Mouse (Mus musculus) adrenal gland, postnatal 0 days (tissue): ENCODE measurements around the gene Utp15. TPM values are rescaled to one million over a fixed set of nuclear protein-coding genes. Genes with fewer than 3 reads are reported as not detected.

Experiments used
- polyA plus RNA-seq: library from polyadenylated mRNA; unstranded; fragments of >200 nt; fragmentation: Nextera tagmentation; extraction: Ambion mirVana; gene quantifications from 2 replicates; pipeline ENCODE4 v1.2.1, GENCODE M21; 2015

Gene Utp15
- 8.5 and 18.8 TPM in 2 replicates for polyA plus RNA-seq

GRCm38 (mm10) chr13:98262636-98263457 is at the start of gene Utp15, which contains the start of gene Ankra2:
Gene Utp15 (minus strand): TSS chr13:98263041.
Gene Ankra2 (plus strand): TSS chr13:98263074.

DNA sequence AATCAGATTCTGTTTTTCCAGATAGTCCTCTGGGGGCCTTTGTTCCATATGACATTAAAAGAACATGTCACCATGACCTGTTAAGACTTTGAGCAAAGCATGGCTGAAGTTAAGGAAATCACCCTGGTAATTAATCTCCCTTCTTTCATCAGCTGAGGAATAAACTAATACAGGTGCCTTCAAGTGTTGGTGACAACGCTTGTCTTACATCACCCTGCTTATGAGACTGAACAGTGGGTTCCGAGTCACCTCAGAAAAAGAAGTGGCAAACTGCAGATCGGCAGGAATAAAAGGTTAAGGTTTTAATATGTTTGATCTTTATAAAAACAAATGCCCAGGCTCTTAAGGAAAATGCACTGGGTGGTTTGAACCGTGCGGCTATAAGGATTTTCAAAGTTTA is 16.8 kb upstream of the Utp15 start, which contains the start of gene Gm21976:
Gm21976 (plus strand) TSS at position 202 of the 400 bp plus-strand sequence.

DNA sequence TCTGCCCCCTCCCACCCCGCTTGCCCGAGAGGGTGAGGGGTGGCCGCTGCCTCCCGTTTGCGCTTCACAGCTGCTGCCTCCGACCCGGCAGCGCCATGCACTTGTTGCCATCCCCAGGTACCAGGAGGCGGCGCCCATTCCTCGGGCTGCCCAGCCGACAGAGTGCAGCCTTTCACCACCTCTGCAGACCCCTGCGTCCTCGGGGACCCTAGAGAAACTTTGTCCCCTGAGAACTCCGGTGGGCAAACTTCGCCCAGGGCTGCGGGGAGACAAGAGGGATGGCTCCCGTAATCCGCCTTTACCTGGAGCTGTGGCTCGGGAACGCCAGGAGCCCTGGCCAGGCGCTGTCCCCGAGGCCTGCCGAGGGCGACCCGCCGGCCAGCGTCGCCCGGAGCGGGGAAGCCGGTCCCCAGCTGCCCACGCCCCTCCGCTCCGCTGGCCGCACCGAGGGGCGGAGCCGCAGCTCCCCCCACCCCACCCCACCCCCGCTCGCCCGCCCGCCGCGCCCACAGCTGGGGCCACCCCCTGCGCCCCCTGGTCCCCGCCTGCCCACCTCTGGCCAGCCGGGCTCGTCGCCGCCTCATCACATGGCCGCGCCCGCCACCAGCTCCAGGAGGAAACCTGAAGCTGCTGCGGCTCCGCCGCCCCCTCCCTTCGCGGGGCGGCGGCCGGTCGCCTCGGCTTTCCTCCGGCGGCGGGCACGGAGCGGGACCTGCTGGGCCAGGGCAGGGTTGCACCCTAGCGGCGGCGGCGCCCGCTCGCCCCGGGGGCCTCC is 56.9 kb downstream of the Utp15 start, which contains the start of gene Arhgef28:
Arhgef28 (minus strand) TSS at position 669 of the 775 bp plus-strand sequence.

Other genes starting within 250 kb of the Utp15 start
- 38.5 and 55.7 TPM in 2 replicates for gene Arhgef28, start 56.6 kb downstream of the Utp15 start, polyA plus RNA-seq
- 31.7 and 36.0 TPM in 2 replicates for gene Ankra2, start within 50 bp of the Utp15 start, polyA plus RNA-seq
- not detected in 2 replicates for gene Gm21976, start 16.8 kb upstream of the Utp15 start, polyA plus RNA-seq
- 505 and 577 TPM in 2 replicates for gene Btf3, start 54.0 kb upstream of the Utp15 start, polyA plus RNA-seq
- gene Foxd1, start 91.2 kb upstream of the Utp15 start, polyA plus RNA-seq = 2.6 and 5.9 TPM in 2 replicates
- gene Gm10320, start 229.0 kb upstream of the Utp15 start, polyA plus RNA-seq = 1.4 and 2.6 TPM in 2 replicates